Mouse (Mus musculus) midbrain, embryonic 11.5 days (tissue): ENCODE measurements around the gene Etfbkmt. TPM values are rescaled to one million over a fixed set of nuclear protein-coding genes. Genes with fewer than 3 reads are reported as not detected.
"Not testable (repeated sequence)": the region's sequence is repeated elsewhere in the genome, so short reads cannot be mapped to it uniquely, and the experiment has no call there.

Experiments
- ATAC-seq: fragments of 200-750 bp; cut with Nextera tagmentation; 2 replicates; pipeline ENCODE4 v1.8.0; 2017; ENCODE audit warnings: moderate TSS enrichment, moderate library complexity; ENCODE audit not compliant: low FRiP score
- DNase-seq: peaks from one replicate; pipeline ENCODE4 v3.0.0; 2015; ENCODE audit warnings: low spot score; ENCODE audit errors: missing footprints
- H3K27ac ChIP-seq: fragments of 300-500 bp; sonication (generic); 2 replicates; pipeline ENCODE4 v1.5.1; 2014; ENCODE audit warnings: low read depth, low read length
- H3K27me3 ChIP-seq: fragments of 300-500 bp; sonication (generic); 2 replicates; pipeline ENCODE4 v1.6.1; 2014; ENCODE audit warnings: mild to moderate bottlenecking, low read length, moderate library complexity, mixed read lengths; ENCODE audit not compliant: control insufficient read depth, insufficient read depth
- H3K36me3 ChIP-seq: fragments of 300-500 bp; sonication (generic); 2 replicates; pipeline ENCODE4 v1.6.1; 2014; ENCODE audit warnings: mild to moderate bottlenecking, low read length, moderate library complexity, mixed read lengths; ENCODE audit not compliant: control insufficient read depth, insufficient read depth
- H3K4me1 ChIP-seq: fragments of 300-500 bp; sonication (generic); 2 replicates; pipeline ENCODE4 v1.6.1; 2014; ENCODE audit warnings: low read length; ENCODE audit not compliant: control insufficient read depth, insufficient read depth
- H3K4me2 ChIP-seq: fragments of 300-500 bp; sonication (generic); 2 replicates; pipeline ENCODE4 v1.6.1; 2014; ENCODE audit warnings: mild to moderate bottlenecking, moderate library complexity
- H3K4me3 ChIP-seq: fragments of 300-500 bp; sonication (generic); 2 replicates; pipeline ENCODE4 v1.5.1; 2014; ENCODE audit warnings: low read depth, low read length
- H3K9ac ChIP-seq: fragments of 300-500 bp; sonication (generic); 2 replicates; pipeline ENCODE4 v1.6.1; 2014; ENCODE audit warnings: low read length
- H3K9me3 ChIP-seq: fragments of 300-500 bp; sonication (generic); 2 replicates; pipeline ENCODE4 v1.6.1; 2016; ENCODE audit warnings: low read length; ENCODE audit not compliant: control insufficient read depth
- WGBS: fragments of 180-500 bp; shearing (Covaris S2); extraction: QIAGEN DNeasy Blood & Tissue Kit; methylation state at CpG from one replicate; pipeline ENCODE4 v1.1.7; 2014; 5-methylcytosine and 5-hydroxymethylcytosine counted together
- polyA plus RNA-seq: library from polyadenylated mRNA; unstranded; fragments of >200 nt; fragmentation: Nextera tagmentation; extraction: Ambion mirVana; gene quantifications from 2 replicates; pipeline ENCODE4 v1.2.1, GENCODE M21; 2014

Etfbkmt gene
- polyA plus RNA-seq, 1 experiment from 2014 or later = 8.6 TPM

DNA sequence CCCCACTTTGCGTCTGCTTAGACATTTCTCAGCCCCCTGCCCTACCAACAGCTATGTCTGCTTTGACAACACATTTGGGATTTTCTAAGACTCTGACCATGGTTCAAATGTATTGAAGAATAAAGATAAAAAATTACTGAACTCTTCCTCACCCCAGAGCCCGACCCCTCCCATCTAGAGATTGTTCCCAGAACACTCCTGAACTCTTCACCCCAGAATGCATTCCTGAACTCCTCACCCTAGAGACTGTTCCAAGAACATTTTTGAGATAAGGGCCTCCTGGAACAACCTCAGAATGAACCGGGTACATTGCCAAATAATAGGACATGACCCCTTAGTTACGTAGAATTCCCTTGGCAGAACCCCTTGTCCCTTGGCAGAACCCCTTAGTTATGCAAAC lies 27.4 kb downstream of the Etfbkmt start:
- not testable (repeated sequence) for DNase-seq, H3K4me2 ChIP-seq, H3K9ac ChIP-seq, H3K4me1 ChIP-seq, H3K27me3 ChIP-seq, H3K27ac ChIP-seq, H3K9me3 ChIP-seq, H3K4me3 ChIP-seq, ATAC-seq
- H3K36me3 ChIP-seq = peaks cover 11% of the 10 kb centered on the region; the same call in 1 of the 2 replicates
- 96% methylated on average over 3 of the region's 4 CpGs for WGBS

DNA sequence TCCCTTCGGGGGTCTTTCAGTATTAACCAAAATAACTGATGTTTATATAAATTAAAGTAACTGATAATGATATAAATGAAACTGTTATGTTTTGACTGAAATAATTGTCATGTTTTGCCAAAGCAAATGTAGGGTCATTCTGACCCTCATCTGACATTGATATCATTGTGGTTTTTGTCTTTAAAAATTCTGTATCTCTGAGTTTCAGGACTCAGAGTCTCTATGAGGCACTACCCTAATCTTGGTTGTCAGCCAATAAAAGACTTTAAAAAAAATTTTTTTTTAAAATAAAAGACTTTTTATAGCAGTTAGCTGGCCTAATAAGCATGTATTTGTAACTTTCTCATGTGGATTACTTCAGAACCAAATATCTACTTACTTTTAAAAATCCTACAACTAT lies 28.0 kb downstream of the Etfbkmt start:
- DNase-seq (no peak), ATAC-seq (no peak)
- no peaks in the 10 kb centered on the region for H3K4me1 ChIP-seq
- no peak overlapping the region for H3K4me3 ChIP-seq
- H3K27me3 ChIP-seq = no peaks in the 10 kb centered on the region
- no peak overlapping the region for H3K9ac ChIP-seq
- H3K27ac ChIP-seq = no peak overlapping the region
- peaks cover 9% of the 10 kb centered on the region; the same call in 1 of the 2 replicates for H3K36me3 ChIP-seq
- H3K9me3 ChIP-seq = no peaks in the 10 kb centered on the region
- H3K4me2 ChIP-seq = no peak overlapping the region
- 86% methylated on average over 1 of the region's 1 CpGs for WGBS

- Histone ChIP-seq H3K36me3 (peaks cover 9% of the 10 kb centered on the region; the same call in 1 of the 2 replicates), H3K9ac (no peak overlapping the region), H3K27ac (no peak overlapping the region), H3K27me3 (no peaks in the 10 kb centered on the region), H3K9me3 (no peaks in the 10 kb centered on the region), H3K4me3 (no peak overlapping the region), H3K4me2 (no peak overlapping the region), H3K4me1 (no peaks in the 10 kb centered on the region)
- ATAC-seq (no peak), DNase-seq (no peak)
- 90% methylated on average over 2 of the region's 2 CpGs for WGBS
Observed at GRCm38 (mm10) chr6:149168436-149168835, 28.8 kb downstream of the Etfbkmt start.

DNA sequence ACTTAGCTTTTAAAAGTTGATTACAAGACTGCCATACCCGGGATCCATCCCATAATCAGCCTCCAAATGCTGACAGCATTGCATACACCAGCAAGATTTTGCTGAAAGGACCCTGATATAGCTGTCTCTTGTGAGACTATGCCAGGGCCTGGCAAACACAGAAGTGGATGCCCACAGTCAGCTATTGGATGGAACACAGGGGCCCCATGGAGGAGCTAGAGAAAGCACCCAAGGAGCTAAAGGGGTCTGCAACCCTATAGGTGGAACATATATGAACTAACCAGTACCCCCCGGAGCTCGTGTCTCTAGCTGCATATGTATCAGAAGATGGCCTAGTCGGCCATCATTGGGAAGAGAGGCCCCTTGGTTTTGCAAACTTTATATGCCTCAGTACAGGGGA lies 30.3 kb downstream of the Etfbkmt start:
- H3K36me3 ChIP-seq = not testable (repeated sequence)
- 94% methylated on average over 4 of the region's 4 CpGs for WGBS

DNA sequence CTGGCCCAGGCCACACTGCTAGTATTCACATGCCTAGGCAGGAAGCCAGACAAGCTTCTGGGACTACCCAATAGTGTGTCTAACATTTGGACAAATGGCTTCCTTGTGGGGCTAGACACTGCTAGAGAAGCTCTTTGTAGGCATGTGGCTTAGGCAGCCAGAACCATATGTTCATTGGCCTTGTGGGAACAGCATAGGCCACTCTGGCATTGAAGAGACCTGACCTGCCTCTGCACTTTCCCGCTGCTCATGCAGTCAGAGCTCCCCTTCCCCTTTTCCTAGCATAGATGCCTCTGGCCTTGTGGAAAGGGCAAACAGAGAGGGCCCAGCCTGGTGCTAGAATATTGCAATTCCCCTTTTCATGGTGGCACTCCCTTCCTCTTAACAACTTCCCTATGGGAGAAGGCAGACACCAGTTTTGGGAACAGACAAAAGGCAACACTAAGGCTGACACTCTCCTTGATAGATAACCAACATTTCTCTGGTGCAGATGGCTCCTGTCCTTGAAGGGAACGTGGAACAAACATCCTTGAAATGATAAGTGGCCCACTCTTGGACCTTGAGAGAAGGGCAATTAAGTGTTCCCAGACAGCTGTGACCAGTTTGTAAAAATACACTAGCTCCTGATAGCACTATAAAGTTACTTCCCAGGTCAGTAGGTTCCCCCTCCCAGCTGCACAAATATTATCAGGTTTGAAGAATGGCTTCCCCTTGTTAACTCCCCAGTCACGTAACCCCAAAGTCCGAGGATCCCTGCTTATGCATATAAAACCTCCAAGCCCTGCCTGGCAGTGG lies 34.4 kb downstream of the Etfbkmt start:
- peaks cover 9% of the 10 kb centered on the region for H3K36me3 ChIP-seq
- no peak for DNase-seq
- peaks cover 3% of the 10 kb centered on the region; the same call in 1 of the 2 replicates for H3K9me3 ChIP-seq
- H3K4me2 ChIP-seq = no peak overlapping the region
- no peaks in the 10 kb centered on the region for H3K27me3 ChIP-seq
- H3K4me3 ChIP-seq = no peak overlapping the region
- ATAC-seq = no peak
- H3K27ac ChIP-seq = no peak overlapping the region
- no peak overlapping the region for H3K9ac ChIP-seq
- whole genome bisulfite sequencing = 81% methylated on average over 4 of the region's 4 CpGs
- no peaks in the 10 kb centered on the region for H3K4me1 ChIP-seq

More for the DNA sequence above, 30.3 kb downstream of the Etfbkmt start:
- H3K4me2 ChIP-seq, H3K27me3 ChIP-seq, H3K9me3 ChIP-seq, H3K4me3 ChIP-seq, H3K27ac ChIP-seq, H3K9ac ChIP-seq, H3K4me1 ChIP-seq, DNase-seq, ATAC-seq: not testable (repeated sequence)

DNA sequence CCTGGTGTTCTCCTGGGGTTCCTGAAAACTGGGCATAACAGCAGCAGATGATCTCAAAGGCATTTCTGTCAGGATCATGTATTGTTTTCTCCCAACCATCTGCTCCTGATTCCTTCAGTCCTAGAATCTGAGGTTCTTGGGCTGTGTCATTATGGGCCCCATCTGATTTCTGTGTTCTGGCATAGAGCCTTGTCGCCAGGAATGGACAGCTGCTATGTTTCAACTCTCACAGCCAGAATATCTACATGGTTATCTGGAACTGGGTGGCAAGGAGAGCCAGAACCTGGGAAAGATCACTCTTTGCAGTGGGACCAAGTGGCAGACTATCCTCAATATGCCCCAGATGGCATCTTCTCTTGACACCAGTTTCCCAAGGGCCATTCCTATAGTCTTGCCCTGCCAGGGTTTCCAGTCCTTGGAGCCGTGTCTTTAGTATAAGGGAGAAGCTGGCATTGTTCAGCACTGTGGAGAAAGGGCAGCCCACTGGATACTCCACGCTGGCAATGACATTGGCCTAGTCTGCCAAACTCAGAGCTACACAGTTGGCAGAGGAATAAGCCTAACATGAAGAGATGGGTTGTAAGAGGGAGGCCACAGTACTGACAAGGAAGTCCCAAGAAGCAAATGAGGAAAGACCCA lies 35.4 kb downstream of the Etfbkmt start:
- Histone ChIP-seq H3K9ac (no peak overlapping the region), H3K9me3 (peaks cover 3% of the 10 kb centered on the region; the same call in 1 of the 2 replicates), H3K4me3 (no peak overlapping the region), H3K4me2 (no peak overlapping the region), H3K4me1 (no peaks in the 10 kb centered on the region), H3K36me3 (peaks cover 8% of the 10 kb centered on the region), H3K27me3 (no peaks in the 10 kb centered on the region), H3K27ac (no peak overlapping the region)
- WGBS = 92% methylated on average over 3 of the region's 3 CpGs
- ATAC-seq (no peak), DNase-seq (no peak)

DNA sequence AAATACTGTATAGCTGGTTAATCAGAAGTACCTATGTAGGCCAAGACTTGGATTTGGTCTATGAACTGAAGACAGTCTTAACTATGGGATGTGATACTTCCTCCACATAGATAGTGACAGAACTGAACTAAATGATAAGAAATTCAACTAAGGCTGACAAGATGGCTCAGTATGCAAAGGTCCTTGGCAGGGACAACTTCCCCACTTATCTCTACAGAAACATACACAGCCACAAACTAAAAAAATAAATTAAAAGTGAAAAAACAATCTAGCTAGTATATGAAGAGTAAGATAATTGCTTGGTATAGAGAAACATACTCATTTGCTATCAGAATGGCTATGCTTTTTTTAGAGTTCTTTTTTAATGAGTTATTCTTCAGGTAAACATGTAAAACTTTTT lies 39.4 kb downstream of the Etfbkmt start:
- ATAC-seq (no peak), DNase-seq (no peak)
- no peak overlapping the region for H3K4me3 ChIP-seq
- H3K9me3 ChIP-seq = peaks cover 3% of the 10 kb centered on the region; the same call in 1 of the 2 replicates
- no peak overlapping the region for H3K9ac ChIP-seq
- H3K27ac ChIP-seq = no peak overlapping the region
- peaks cover 20% of the 10 kb centered on the region for H3K36me3 ChIP-seq
- no peak overlapping the region for H3K4me2 ChIP-seq
- H3K4me1 ChIP-seq = no peaks in the 10 kb centered on the region
- H3K27me3 ChIP-seq = no peaks in the 10 kb centered on the region

GRCm38 (mm10) chr6:149184007-149184406 lies 44.4 kb downstream of the Etfbkmt start:
- Histone ChIP-seq H3K27ac (no peak overlapping the region), H3K4me3 (no peak overlapping the region), H3K27me3 (no peaks in the 10 kb centered on the region), H3K36me3 (peaks cover 12% of the 10 kb centered on the region), H3K4me2 (no peak overlapping the region), H3K9me3 (no peaks in the 10 kb centered on the region; the same call in 1 of the 2 replicates), H3K9ac (no peak overlapping the region), H3K4me1 (peaks cover 5% of the 10 kb centered on the region; the same call in 1 of the 2 replicates)
- DNase-seq (no peak), ATAC-seq (no peak)
- 97% methylated on average over 1 of the region's 1 CpGs for WGBS

- Histone ChIP-seq H3K9me3 (no peaks in the 10 kb centered on the region), H3K36me3 (peaks cover 5% of the 10 kb centered on the region), H3K4me1 (peaks cover 5% of the 10 kb centered on the region; the same call in 1 of the 2 replicates), H3K27me3 (no peaks in the 10 kb centered on the region), H3K27ac (no peak overlapping the region), H3K4me2 (peak overlapping the region; percentile 61), H3K9ac (peak overlapping the region; percentile 93; the same call in 1 of the 2 replicates), H3K4me3 (peak overlapping the region; percentile 69)
- DNase-seq (no peak), ATAC-seq (no peak)
- WGBS = 75% methylated on average over 1 of the region's 1 CpGs
Observed at GRCm38 (mm10) chr6:149187371-149187770, 47.7 kb downstream of the Etfbkmt start.
